Mouse (Mus musculus): ENCODE data around the gene Spats2l.

Spats2l gene

DNA sequence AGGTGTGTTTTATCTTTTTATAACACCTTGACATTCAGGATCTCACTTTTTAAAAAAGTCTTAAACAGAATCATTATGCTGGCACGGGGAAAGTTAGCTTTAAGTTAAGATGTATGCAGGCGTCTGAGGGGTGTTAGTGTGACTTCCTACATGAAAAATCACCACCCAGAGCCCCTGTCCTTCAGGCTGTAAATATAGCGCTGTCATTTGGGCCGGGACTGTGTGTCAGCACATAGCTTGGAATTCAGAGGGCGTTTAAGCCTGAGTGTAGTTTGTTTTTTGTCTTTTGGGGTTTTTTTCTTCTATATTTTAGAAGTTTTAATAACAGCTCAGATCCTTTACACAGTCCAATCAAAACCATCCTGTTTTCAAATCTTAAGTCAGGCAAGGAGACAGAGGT lies 115.8 kb downstream of the Spats2l start:
- no peak for DNase-seq (ENCODE audit: low read depth in 2 of 2, low spot score in 2 of 2)

DNA sequence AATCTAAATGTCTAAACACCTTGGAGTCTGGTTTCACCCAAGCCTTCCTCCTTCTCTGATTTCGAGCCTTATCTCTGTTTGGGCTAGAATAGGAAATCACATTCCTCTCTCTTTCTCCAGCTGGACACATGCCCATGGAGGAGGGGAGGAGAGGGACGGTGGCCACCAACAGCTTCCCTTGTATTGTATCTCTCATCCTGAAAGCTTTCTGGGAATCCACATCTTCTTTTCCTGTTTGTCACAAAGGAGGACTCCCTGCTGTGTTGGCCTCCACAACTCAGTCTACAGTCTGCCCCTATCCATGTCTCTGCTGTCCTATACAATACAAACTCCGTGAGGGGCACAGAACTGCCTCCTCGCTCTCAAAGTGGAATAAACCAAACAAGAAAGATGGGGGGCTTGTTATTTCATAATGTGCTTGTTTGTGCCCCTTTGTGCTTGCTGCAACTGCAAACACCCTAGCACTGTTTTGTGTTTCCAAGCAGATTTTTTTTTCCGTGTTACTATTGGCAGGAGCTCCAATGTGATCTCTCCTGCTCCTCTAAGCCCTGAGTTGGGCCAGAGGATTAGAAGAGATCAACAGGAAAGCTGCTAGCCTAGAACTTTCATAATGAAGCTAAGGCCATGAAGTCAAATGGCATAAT lies 116.4 kb downstream of the Spats2l start:
- no peak for DNase-seq (ENCODE audit: low read depth in 2 of 2, low spot score in 2 of 2)

DNA sequence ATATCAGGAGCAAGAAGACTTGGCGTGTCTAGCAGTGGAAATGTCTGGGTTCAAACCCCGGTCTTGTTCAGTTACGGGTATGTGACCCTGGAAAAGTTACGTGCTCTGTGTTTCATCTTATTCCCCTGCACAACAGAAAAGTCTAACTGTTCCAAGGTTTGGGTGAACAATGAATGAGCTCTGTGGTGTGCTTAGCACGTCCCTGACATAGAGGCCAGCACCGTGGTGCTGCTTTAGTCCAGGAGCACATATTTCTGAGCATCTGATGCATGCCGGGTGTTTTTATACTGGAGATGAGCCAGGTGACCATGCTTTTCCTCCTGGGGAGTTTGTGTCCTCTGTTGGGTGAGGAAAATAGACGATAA lies 116.9 kb downstream of the Spats2l start:
- DNase-seq (ENCODE audit: low read depth in 2 of 2, low spot score in 2 of 2), result no peak

DNA sequence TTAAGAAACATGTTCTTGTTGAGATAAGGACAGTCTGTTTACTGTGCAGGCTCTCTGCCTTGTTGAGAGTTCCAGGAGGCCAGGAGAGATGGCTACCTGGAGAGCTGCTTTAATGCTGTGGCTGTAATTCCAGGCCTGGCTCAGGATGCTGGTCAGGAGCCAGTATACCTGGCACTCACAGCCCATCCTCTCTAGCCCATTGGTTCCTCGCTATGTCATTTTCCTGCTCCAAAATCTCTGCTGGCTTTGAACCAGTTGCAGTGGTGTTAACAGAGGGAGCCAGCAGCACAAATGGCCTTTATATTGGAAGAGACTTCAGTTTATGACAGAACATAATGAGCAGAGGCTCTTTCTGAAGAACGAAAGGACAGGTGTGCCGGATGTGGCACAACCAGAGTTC lies 127.5 kb downstream of the Spats2l start:
- DNase-seq (ENCODE audit: low read depth in 2 of 2, low spot score in 2 of 2), result no peak

DNA sequence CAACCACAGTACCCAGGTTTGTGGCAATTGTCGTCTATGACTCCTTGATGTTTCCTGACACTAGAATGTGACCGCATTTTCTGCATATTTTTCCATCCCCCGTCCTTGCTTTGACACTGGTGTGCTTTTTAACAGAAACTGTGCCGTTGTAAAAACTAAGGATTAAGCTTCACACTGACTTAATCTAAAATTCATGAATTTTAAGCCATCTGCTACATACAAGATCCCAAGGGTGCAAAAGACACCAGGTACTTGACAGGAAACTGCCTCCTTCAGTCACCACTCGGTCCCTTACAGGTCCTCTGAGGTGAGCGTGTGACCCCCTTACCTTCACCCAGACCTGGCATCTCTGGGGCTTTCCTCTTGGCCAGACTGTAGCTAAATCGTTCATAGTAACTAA lies 129.8 kb downstream of the Spats2l start:
- DNase-seq (ENCODE audit: low read depth in 2 of 2, low spot score in 2 of 2), result no peak

DNA sequence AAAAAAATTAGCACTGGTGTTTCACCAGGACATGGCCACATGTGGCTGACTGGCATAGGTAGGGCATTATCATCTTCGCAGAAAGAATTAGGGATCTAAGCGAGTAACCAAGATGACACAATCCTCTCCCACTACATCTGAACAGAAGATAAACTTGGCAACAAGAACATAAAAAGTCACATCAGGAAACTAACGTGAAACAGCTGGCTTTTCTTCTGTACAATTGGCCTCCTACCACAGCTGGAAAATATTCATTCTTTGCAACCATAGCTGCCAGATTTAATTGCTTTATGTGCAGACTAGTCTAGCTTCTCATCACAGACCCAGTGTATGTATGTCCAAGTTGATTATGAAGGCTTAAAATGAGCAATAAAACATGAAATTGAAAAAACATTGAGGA lies 131.9 kb downstream of the Spats2l start:
- DNase-seq (ENCODE audit: low read depth in 2 of 2, low spot score in 2 of 2), result no peak

DNA sequence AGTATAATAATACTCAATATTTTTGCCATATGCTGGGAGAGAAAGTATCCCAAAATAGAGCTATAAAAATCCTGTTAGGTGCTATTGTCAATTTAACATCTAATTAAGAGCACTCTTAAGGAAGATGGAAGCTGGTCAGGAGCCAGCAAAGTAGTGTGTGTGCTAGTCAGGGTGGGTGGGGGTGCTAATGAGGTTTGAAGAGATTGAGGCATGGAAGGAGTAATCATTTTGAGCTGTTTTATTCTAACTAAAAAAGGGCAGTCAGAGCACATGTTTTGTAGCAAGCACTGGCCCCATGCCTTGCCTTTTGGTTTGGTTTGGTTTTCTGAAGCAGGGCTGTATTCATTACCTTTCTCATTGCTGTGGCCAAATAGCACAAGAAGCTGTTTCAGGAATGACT lies 132.3 kb downstream of the Spats2l start:
- DNase-seq (ENCODE audit: low read depth in 2 of 2, low spot score in 2 of 2), result no peak

DNA sequence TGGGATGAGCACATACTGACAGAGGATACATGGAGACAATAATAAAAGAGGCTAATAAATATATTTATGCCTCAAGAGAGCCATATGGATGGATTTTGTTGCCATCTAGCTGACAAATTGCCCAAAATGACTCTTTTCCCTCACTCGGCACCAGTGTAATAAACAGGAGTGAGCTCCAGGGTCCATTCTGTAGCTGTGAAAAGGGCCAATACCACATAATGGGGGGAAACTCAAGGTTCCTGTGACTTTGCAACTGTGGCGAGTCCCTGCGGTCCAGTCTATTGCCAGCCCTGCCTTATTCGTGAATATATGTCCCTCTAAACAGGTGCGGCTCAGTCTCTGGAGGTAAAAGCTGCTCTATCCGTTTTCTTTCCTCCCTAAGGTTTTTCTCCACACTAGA lies 137.6 kb downstream of the Spats2l start:
- DNase-seq (ENCODE audit: low read depth in 2 of 2, low spot score in 2 of 2), result no peak

DNA sequence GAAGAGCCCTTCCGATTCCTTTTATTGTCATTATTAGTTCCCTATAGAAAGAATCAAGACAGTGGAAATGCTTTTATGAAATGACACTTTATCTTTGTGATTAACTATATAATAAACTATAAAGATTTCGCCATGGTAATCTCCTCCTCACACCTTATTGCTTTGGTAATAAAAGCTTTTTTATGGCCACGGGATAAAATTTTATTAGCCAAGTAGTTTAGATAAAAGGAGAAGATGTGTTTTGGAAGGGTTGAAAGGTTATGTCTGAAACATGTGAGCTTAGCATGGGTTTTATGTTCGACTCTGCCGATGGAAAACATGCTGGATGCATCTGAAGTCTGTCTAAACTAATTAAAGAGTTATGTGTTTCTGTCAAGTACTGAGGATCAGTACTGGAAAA lies 143.4 kb downstream of the Spats2l start:
- no peak for DNase-seq (ENCODE audit: low read depth in 2 of 2, low spot score in 2 of 2)

DNA sequence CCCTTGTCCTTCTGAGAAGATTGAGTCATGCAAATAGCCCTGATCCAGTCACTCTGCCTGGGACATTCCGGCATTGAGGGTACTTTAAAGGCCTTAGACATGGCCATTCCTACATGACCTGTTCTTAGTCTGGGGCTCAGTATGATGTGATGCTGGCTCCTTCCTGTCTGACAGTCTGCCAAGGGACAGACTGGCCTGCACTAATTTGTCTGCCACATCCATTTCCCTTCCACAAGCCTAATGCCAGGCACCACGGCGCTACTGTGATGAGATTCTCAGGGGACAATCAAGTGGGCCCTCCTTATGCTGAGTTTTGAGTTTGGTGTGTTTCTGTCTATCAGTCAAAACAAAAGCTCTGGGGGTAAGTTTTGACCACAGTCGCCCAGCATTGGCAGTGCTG lies 144.6 kb downstream of the Spats2l start:
- DNase-seq (ENCODE audit: low read depth in 2 of 2, low spot score in 2 of 2), result no peak

DNA sequence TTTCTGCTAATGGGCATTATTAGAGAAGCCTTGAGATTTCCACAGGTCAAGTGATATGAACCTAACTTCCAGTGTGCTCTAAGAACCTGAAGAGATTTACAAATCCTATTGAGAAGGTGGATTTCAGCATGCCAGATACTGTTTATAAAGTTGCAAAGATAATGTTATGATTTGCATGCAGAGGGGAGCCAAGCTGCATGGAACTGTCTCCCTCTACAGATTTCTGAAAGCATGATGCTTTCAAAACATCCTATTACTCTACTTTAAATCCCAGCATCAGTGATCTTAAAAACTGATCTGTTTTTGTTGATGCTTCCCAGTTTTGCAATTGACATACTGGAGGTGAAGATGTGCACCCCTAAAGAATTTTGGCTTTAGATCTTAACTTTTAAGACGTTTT lies 160.3 kb downstream of the Spats2l start:
- DNase-seq (ENCODE audit: low read depth in 2 of 2, low spot score in 2 of 2), result no peak

DNA sequence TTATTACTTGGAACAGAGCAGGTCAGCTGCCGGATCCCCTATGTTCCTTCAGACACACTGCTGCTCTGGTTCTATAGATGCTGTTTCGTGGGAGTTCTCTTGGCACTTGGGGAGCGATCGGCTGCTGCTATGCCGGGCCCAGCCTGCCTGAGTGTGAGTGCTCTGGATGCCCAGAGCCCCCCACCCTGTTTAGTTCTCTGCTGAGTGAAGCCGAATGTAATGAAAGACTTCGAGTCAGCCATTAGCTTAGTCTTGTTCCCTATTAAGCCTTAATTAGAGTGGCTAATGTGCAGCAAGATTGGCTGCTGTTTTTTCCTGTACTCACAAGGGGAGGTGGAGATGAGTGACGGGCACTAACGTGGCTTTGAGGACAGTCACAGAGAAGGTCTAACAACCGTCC lies 166.7 kb downstream of the Spats2l start:
- DNase-seq (ENCODE audit: low read depth in 2 of 2, low spot score in 2 of 2), result no peak

DNA sequence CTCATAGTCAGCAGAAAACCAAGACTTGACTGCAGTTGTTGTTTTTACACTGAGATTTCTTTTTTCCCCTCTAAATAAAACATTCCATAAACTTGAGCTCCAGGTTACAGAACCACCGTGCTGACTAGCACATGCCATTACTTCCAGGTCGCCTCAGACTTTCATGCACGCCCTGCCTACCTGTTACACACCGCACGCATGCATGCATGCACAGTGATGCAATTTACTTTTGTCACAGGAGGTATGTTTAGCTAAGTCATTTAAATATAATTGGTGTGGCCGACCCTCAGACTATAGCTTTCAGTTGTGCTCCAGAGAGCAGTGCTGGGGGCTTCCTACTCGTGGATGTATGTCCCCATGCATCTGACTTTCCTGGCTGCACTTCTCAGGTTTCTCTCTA lies 167.1 kb downstream of the Spats2l start:
- DNase-seq (ENCODE audit: low read depth in 2 of 2, low spot score in 2 of 2), result no peak

DNA sequence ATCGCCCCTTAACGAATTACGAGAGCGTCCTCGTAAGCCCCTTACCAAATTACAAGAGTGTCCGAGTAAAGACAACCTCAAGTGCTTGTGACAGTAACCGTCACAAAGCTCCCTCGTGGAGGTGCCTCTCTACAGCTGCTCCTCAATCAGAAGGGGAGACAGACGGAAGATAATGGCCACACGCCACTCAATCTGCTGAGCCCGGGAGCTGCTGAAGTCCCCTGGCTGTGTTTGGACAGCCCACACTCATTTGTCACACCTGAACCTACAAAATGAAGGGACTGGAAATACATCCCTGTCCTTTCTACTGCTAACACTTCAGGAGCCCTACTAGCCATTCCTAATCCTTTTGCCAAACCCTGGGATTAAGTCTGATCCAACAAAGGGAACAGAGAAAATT lies 167.8 kb downstream of the Spats2l start:
- no peak for DNase-seq (ENCODE audit: low read depth in 2 of 2, low spot score in 2 of 2)

DNA sequence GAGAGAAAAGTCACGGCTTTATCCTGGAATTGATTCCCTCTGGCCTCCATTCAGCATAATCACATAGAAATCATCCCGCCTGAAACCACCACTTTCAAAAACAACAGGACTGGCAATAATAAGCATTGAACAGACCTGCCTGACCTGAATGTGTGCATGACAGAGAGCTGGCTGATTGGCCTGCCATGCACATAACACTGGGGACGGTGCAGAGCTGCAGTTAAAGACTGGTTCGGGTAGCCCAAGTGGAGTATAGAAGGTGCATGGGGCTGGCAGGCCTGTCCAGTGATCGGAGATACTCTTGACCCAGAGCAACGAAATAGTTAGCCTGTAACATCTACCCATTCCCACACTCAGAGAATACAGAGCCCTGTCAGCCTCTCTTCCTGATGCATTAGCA lies 168.3 kb downstream of the Spats2l start:
- no peak for DNase-seq (ENCODE audit: low read depth in 2 of 2, low spot score in 2 of 2)

DNA sequence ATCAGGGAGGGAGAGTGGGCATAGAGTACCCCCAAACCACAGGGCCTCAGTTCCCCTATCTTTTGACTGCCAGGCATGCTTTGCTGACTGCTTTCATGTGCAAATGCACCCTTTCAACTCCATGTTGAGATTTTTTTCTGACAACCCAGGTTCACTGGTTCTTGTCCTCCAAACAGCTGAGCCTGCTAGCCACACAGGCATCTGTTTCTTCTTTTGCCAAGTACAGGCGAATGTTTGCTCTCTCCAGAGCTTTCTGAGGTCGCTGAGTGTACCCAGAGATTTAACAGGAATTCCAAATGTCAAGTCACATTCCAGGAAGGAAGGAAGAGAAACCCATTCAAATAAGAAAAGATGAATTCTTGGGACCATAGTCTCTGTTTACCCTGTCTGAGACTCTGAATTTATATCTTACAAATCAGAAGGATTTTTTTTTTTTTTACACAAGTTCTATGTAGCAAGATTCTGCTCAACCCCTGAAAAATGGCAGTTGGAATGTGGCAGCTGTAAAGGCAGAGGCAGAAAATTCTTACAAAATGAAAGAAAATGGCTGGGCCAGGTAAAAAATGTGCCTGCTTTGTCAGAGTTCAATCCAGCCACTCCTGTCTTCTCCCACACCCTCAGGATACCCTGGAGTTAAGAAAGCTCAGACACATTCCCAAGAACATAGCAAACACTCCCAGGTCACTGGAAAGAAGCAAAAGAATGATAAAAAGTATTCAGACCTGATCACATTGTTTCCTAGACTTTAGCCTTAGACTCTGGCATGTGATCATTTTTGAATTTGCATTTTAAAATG lies 173.8 kb downstream of the Spats2l start:
- DNase-seq (ENCODE audit: low read depth in 2 of 2, low spot score in 2 of 2), result no peak

DNA sequence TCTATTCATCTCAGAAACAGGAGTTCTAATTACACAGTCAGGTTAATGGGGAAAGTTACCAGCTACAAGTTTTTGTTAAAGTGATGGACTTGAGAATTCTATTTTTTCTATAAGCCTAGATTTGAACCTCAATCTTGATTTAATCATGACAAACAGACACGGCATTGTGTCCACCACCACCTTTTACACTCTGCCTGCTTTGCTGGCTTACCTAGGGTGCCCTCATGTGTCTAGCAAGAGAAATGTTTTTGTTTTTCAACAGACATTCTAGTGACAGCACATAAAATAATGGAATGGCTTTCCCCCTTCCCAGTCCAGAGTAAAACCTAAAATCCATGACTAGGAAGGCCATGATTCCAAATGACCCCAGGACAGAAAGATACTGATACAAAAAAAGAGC lies 175.2 kb downstream of the Spats2l start:
- no peak for DNase-seq (ENCODE audit: low read depth in 2 of 2, low spot score in 2 of 2)

DNA sequence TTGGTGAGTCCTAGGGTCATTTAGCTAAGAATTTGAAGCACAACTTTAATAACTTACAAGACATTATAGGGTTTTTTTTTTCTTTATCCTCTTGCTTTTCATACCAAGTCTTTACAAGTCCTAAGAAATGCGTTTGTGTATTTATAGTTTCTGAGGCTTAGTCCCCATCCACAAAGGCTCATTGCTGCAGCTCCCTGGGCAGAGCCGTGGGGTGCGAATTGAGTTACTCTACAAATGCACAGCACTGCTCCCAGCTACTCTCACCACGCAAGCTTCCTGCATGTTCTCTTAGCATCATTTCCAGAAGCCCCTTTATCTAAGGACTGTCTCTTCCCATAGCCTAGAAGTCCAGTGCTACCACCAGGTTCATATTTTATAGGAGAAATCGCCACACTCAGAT lies 175.8 kb downstream of the Spats2l start:
- DNase-seq (ENCODE audit: low read depth in 2 of 2, low spot score in 2 of 2), result no peak

DNA sequence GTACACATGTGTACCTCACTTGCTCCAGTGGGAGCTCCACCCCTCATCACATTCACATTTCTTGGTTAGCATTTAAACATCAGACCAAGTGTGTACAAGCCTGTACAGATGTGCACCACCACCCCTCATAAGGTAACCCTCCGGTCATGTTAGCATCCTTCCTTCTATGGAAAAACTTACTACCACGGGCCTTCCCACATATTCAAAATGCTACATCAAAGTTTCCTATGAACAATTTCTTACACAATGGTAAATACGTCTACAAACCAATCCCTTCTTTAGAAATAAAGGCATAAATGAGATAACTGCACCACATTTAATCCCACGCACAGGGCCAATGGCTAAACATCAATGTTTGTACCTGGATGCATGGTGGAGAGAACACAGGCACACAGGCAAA lies 178.5 kb downstream of the Spats2l start:
- DNase-seq (ENCODE audit: low read depth in 2 of 2, low spot score in 2 of 2), result no peak

DNA sequence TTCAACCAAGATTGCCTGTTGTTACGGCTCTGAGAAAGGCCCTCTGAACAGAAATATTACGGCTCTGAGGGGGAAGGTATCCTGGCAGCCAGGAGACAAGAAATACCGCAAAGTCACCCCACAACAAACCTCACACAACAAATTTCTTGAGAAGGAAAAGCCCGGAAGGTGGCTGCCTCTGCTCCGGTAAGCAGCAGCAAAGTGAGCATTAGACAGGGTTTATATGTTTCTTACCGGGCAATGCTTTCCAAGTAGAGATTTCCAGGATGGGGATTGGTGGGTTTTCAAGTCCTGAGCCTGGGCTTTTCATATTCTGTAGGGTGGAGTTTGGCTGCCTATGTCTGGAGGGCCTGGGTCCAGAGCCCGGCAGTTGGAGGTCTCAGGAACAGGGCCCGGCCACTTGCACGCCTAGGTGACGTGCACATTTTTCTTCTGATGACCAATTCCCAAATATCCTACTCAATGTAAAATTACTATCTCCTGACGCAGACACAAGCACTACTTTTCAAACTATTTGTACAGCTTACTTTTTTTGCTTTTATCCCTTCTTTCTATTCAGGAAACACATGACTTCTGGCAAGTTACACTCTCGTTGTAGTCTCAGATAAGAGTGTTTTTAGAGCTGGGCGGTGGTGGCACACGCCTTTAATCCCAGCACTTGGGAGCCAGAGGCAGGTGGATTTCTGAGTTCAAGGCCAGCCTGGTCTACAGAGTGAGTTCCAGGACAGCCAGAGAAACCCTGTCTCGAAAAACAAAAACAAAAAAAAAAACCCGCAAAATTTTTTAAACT lies 179.8 kb downstream of the Spats2l start:
- no peak for DNase-seq (ENCODE audit: low read depth in 2 of 2, low spot score in 2 of 2)

DNA sequence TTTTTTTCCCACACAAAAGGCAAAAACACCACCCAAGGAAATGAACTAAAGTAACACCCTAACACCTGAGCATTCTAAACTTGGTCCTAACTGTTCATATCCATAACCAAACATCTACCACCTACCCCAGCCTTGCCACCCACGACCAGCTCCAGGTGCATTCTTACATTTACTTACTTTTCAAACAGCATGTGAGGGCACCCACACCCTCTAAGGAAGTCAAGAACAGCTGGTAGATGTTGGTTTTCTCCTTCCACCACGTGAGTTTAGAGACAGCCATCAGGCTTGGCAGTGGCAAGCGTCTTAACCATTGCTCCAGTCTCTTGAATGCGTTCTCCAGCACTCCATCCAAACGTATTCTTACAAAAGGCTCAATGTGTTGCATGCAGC lies 180.4 kb downstream of the Spats2l start:
- DNase-seq (ENCODE audit: low read depth in 2 of 2, low spot score in 2 of 2), result no peak

DNA sequence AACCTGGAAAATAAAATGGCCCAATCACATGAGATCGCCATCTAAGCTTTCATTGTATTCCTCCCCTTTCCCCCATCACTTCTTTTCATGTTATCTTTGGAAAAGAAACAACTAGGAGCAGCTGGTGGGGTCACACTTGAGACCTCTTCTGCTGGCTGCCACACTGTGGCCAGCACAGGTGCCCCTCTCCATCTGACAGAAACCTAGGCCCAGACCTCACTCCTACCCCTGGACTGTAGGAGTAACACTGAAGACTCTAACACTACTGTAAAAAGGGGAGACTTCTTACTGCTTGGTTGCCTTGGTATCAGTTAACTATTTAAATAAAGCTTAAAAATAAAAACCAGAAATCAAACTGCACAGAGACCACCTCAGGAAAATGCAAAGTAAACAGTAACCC lies 181.8 kb downstream of the Spats2l start:
- DNase-seq (ENCODE audit: low read depth in 2 of 2, low spot score in 2 of 2), result no peak

Measured in CD8-positive naive resting alpha-beta T cell, adult 2 months (primary cell).